Mouse (Mus musculus) heart, embryonic 15.5 days (tissue): ENCODE data around the gene Uimc1. TPM values are rescaled to one million over a fixed set of nuclear protein-coding genes. Genes with fewer than 3 reads are reported as not detected.

Source experiments
- ATAC-seq: fragments of 200-750 bp; cut with Nextera tagmentation; replicated peaks from 2 replicates; pipeline ENCODE4 v1.8.0; 2017; ENCODE audit warnings: low read depth, moderate TSS enrichment; ENCODE audit not compliant: insufficient number of reproducible peaks, insufficient read depth, low FRiP score
- H3K27ac ChIP-seq: fragments of 300-500 bp; sonication (generic); 2 replicates; pipeline ENCODE4 v1.5.1; 2015; ENCODE audit warnings: mild to moderate bottlenecking, inconsistent platforms
- H3K27me3 ChIP-seq: fragments of 300-500 bp; sonication (generic); 2 replicates; pipeline ENCODE4 v1.6.1; 2015; ENCODE audit warnings: inconsistent platforms
- H3K36me3 ChIP-seq: fragments of 300-500 bp; sonication (generic); 2 replicates; pipeline ENCODE4 v1.6.1; 2015; ENCODE audit warnings: mild to moderate bottlenecking, inconsistent platforms
- H3K4me1 ChIP-seq: fragments of 300-500 bp; sonication (generic); replicated peaks from 2 replicates; pipeline ENCODE4 v1.6.1; 2015; ENCODE audit warnings: inconsistent platforms
- H3K4me2 ChIP-seq: fragments of 300-500 bp; sonication (generic); 2 replicates; pipeline ENCODE4 v1.6.1; 2015; ENCODE audit warnings: inconsistent platforms, mild to moderate bottlenecking, moderate library complexity
- H3K4me3 ChIP-seq: fragments of 300-500 bp; sonication (generic); 2 replicates; pipeline ENCODE4 v1.5.1; 2015; ENCODE audit warnings: mild to moderate bottlenecking, inconsistent platforms
- H3K9ac ChIP-seq: fragments of 300-500 bp; sonication (generic); 2 replicates; pipeline ENCODE4 v1.6.1; 2015; ENCODE audit warnings: mild to moderate bottlenecking, inconsistent platforms
- H3K9me3 ChIP-seq: fragments of 300-500 bp; sonication (generic); replicated peaks from 2 replicates; pipeline ENCODE4 v1.6.1; 2016; ENCODE audit warnings: inconsistent platforms
- WGBS: fragments of 180-500 bp; shearing (Covaris S2); methylation state at CpG from one replicate; pipeline ENCODE4 v1.1.7; 2015; ENCODE audit warnings: mixed read lengths; 5-methylcytosine and 5-hydroxymethylcytosine counted together
- polyA plus RNA-seq: library from polyadenylated mRNA; unstranded; fragments of >200 nt; fragmentation: Nextera tagmentation; extraction: Ambion mirVana; gene quantifications from 2 replicates; pipeline ENCODE4 v1.2.1, GENCODE M21; 2015

The Uimc1 gene
- 14.9 and 16.4 TPM in 2 replicates for polyA plus RNA-seq

GRCm38 (mm10) chr13:55099726-55100478 is at the start of gene Uimc1:
Gene Uimc1, minus strand, starts transcription at chr13:55100300.
- Histone ChIP-seq H3K4me2 (peak within 1 kb of the TSS; percentile 74), H3K27ac (peak within 1 kb of the TSS; percentile 96), H3K9me3 (no peaks in the 10 kb centered on the region), H3K36me3 (no peaks in the 10 kb centered on the region), H3K27me3 (no peaks in the 10 kb centered on the region), H3K4me1 (peaks cover 8% of the 10 kb centered on the region), H3K9ac (peak within 1 kb of the TSS; percentile 97), H3K4me3 (peak within 1 kb of the TSS; percentile 95)
- ATAC-seq, result peak; percentile 91
- WGBS, result under 1% methylated on average over 62 of the region's 81 CpGs

GRCm38 (mm10) chr13:55140271-55140670 is 40.2 kb upstream of the Uimc1 start:
- Histone ChIP-seq H3K4me2 (no peak overlapping the region), H3K36me3 (no peaks in the 10 kb centered on the region), H3K4me1 (peaks cover under 1% of the 10 kb centered on the region), H3K27ac (no peak overlapping the region), H3K9ac (no peak overlapping the region), H3K4me3 (no peak overlapping the region), H3K9me3 (no peaks in the 10 kb centered on the region), H3K27me3 (no peaks in the 10 kb centered on the region)
- no peak for ATAC-seq
- 54% methylated on average over 2 of the region's 2 CpGs for WGBS

- H3K9me3 ChIP-seq, result no peaks in the 10 kb centered on the region
- 5% methylated on average over 5 of the region's 5 CpGs for WGBS
- H3K36me3 ChIP-seq, result peaks cover 27% of the 10 kb centered on the region
- H3K27me3 ChIP-seq, result no peaks in the 10 kb centered on the region
- no peak overlapping the region for H3K4me2 ChIP-seq
- 0 out of 2 replicates have a peak, but pooled peaks have one; percentile 39 for ATAC-seq
- H3K4me1 ChIP-seq, result peaks cover 5% of the 10 kb centered on the region
- no peak overlapping the region for H3K9ac ChIP-seq
- H3K27ac ChIP-seq, result peak overlapping the region; percentile 4; the same call in 1 of the 2 replicates
- no peak overlapping the region for H3K4me3 ChIP-seq
Observed at GRCm38 (mm10) chr13:55135382-55135781, 35.3 kb upstream of the Uimc1 start.

GRCm38 (mm10) chr13:55133448-55133847 is 33.3 kb upstream of the Uimc1 start, which contains the start of gene Gm17617:
Gene Gm17617, minus strand, starts transcription at chr13:55133548.
- 96% methylated on average over 2 of the region's 2 CpGs for WGBS
- no peak for ATAC-seq

GRCm38 (mm10) chr13:55124903-55125302 is 24.8 kb upstream of the Uimc1 start:
- H3K36me3 ChIP-seq, result peaks cover 69% of the 10 kb centered on the region

More at GRCm38 (mm10) chr13:55133448-55133847, 33.3 kb upstream of the Uimc1 start, which contains the start of gene Gm17617:
- Histone ChIP-seq H3K27ac (no peak within 1 kb of the TSS), H3K27me3 (no peaks in the 10 kb centered on the region), H3K9ac (no peak within 1 kb of the TSS), H3K4me1 (peaks cover 5% of the 10 kb centered on the region), H3K9me3 (no peaks in the 10 kb centered on the region), H3K36me3 (peaks cover 43% of the 10 kb centered on the region), H3K4me2 (no peak within 1 kb of the TSS), H3K4me3 (no peak within 1 kb of the TSS)

GRCm38 (mm10) chr13:55114375-55114774 is 14.3 kb upstream of the Uimc1 start:
- H3K9ac ChIP-seq, result no peak overlapping the region
- no peak overlapping the region for H3K4me3 ChIP-seq
- no peak for ATAC-seq
- H3K27me3 ChIP-seq, result no peaks in the 10 kb centered on the region
- no peaks in the 10 kb centered on the region for H3K9me3 ChIP-seq
- H3K27ac ChIP-seq, result no peak overlapping the region
- peaks cover 58% of the 10 kb centered on the region for H3K36me3 ChIP-seq
- H3K4me2 ChIP-seq, result no peak overlapping the region
- 67% methylated on average over 6 of the region's 6 CpGs for WGBS
- H3K4me1 ChIP-seq, result no peaks in the 10 kb centered on the region

More at GRCm38 (mm10) chr13:55124903-55125302, 24.8 kb upstream of the Uimc1 start:
- H3K9ac ChIP-seq, result no peak overlapping the region
- WGBS, result 84% methylated on average over 6 of the region's 6 CpGs
- H3K27me3 ChIP-seq, result no peaks in the 10 kb centered on the region
- no peak overlapping the region for H3K27ac ChIP-seq
- H3K4me2 ChIP-seq, result no peak overlapping the region
- H3K4me3 ChIP-seq, result no peak overlapping the region
- no peaks in the 10 kb centered on the region for H3K4me1 ChIP-seq
- no peaks in the 10 kb centered on the region for H3K9me3 ChIP-seq
- no peak for ATAC-seq

GRCm38 (mm10) chr13:55107694-55108093 is 7.6 kb upstream of the Uimc1 start:
- peak overlapping the region; percentile 90 for H3K27ac ChIP-seq
- H3K36me3 ChIP-seq, result 0 out of 2 replicates have a peak, but pooled peaks cover 12% of the 10 kb centered on the region
- H3K4me1 ChIP-seq, result peaks cover 23% of the 10 kb centered on the region
- no peaks in the 10 kb centered on the region for H3K9me3 ChIP-seq
- 0 out of 2 replicates have a peak overlapping the region, but pooled peaks have one; percentile 26 for H3K9ac ChIP-seq
- 44% methylated on average over 8 of the region's 8 CpGs for WGBS
- peak; percentile 72 for ATAC-seq
- H3K27me3 ChIP-seq, result no peaks in the 10 kb centered on the region
- H3K4me2 ChIP-seq, result peak overlapping the region; percentile 83
- no peak overlapping the region for H3K4me3 ChIP-seq

- WGBS, result 75% methylated on average over 4 of the region's 4 CpGs
- H3K4me1 ChIP-seq, result peaks cover 23% of the 10 kb centered on the region
- peak overlapping the region; percentile 83 for H3K4me2 ChIP-seq
- ATAC-seq, result no peak
- H3K9ac ChIP-seq, result 0 out of 2 replicates have a peak overlapping the region, but pooled peaks have one; percentile 26
- no peak overlapping the region; the same call in 1 of the 2 replicates for H3K4me3 ChIP-seq
- no peaks in the 10 kb centered on the region for H3K27me3 ChIP-seq
- H3K9me3 ChIP-seq, result no peaks in the 10 kb centered on the region
- H3K27ac ChIP-seq, result peak overlapping the region; percentile 90
- 0 out of 2 replicates have a peak, but pooled peaks cover 12% of the 10 kb centered on the region for H3K36me3 ChIP-seq
Observed at GRCm38 (mm10) chr13:55107116-55107515, 7.0 kb upstream of the Uimc1 start.

- H3K27ac ChIP-seq, result peak overlapping the region; percentile 94
- peak overlapping the region; percentile 85 for H3K9ac ChIP-seq
- no peak for ATAC-seq
- 14% methylated on average over 8 of the region's 8 CpGs for WGBS
- H3K27me3 ChIP-seq, result no peaks in the 10 kb centered on the region
- H3K36me3 ChIP-seq, result 0 out of 2 replicates have a peak, but pooled peaks cover 12% of the 10 kb centered on the region
- peak overlapping the region; percentile 83 for H3K4me2 ChIP-seq
- peak overlapping the region; percentile 92 for H3K4me3 ChIP-seq
- peaks cover 23% of the 10 kb centered on the region for H3K4me1 ChIP-seq
- no peaks in the 10 kb centered on the region for H3K9me3 ChIP-seq
Observed at GRCm38 (mm10) chr13:55105953-55106691, 6.0 kb upstream of the Uimc1 start.

GRCm38 (mm10) chr13:55105045-55105952 is 5.2 kb upstream of the Uimc1 start, which contains the start of gene Zfp346:
Gene Zfp346, plus strand, starts transcription at chr13:55105311.
- Histone ChIP-seq H3K4me2 (peak within 1 kb of the TSS; percentile 83), H3K36me3 (0 out of 2 replicates have a peak, but pooled peaks cover 12% of the 10 kb centered on the region), H3K9ac (peak within 1 kb of the TSS; percentile 85), H3K27me3 (no peaks in the 10 kb centered on the region), H3K4me3 (peak within 1 kb of the TSS; percentile 92), H3K4me1 (peaks cover 23% of the 10 kb centered on the region), H3K27ac (peak within 1 kb of the TSS; percentile 94), H3K9me3 (no peaks in the 10 kb centered on the region)
- peak; percentile 92 for ATAC-seq
- 1% methylated on average over 66 of the region's 66 CpGs for WGBS
